Mouse (Mus musculus) midbrain, embryonic 15.5 days (tissue): ENCODE data around the gene Plcb2. TPM values are rescaled to one million over a fixed set of nuclear protein-coding genes. Genes with fewer than 3 reads are reported as not detected.
A peak's percentile ranks its signal among the peaks of the same experiment; 100 is the strongest.

Experiments used
- ATAC-seq: fragments of 200-750 bp; cut with Nextera tagmentation; replicated peaks from 2 replicates; pipeline ENCODE4 v1.8.0; 2017; ENCODE audit warnings: moderate TSS enrichment
- H3K27ac ChIP-seq: fragments of 300-500 bp; sonication (generic); 2 replicates; pipeline ENCODE4 v1.5.1; 2015; ENCODE audit warnings: mild to moderate bottlenecking, inconsistent platforms
- H3K27me3 ChIP-seq: fragments of 300-500 bp; sonication (generic); replicated peaks from 2 replicates; pipeline ENCODE4 v1.6.1; 2015; ENCODE audit warnings: inconsistent platforms
- H3K36me3 ChIP-seq: fragments of 300-500 bp; sonication (generic); replicated peaks from 2 replicates; pipeline ENCODE4 v1.6.1; 2015; ENCODE audit warnings: inconsistent platforms
- H3K4me1 ChIP-seq: fragments of 300-500 bp; sonication (generic); 2 replicates; pipeline ENCODE4 v1.6.1; 2015; ENCODE audit warnings: inconsistent platforms
- H3K4me2 ChIP-seq: fragments of 300-500 bp; sonication (generic); 2 replicates; pipeline ENCODE4 v1.6.1; 2015; ENCODE audit warnings: inconsistent platforms, mild to moderate bottlenecking, moderate library complexity
- H3K4me3 ChIP-seq: fragments of 300-500 bp; sonication (generic); 2 replicates; pipeline ENCODE4 v1.5.1; 2015; ENCODE audit warnings: mild to moderate bottlenecking, inconsistent platforms
- H3K9ac ChIP-seq: fragments of 300-500 bp; sonication (generic); 2 replicates; pipeline ENCODE4 v1.6.1; 2015; ENCODE audit warnings: mild to moderate bottlenecking, inconsistent platforms
- H3K9me3 ChIP-seq: fragments of 300-500 bp; sonication (generic); 2 replicates; pipeline ENCODE4 v1.6.1; 2016; ENCODE audit warnings: inconsistent platforms
- WGBS: fragments of 180-500 bp; shearing (Covaris S2); methylation state at CpG from one replicate; pipeline ENCODE4 v1.1.7; 2015; ENCODE audit warnings: mixed read lengths; 5-methylcytosine and 5-hydroxymethylcytosine counted together
- polyA plus RNA-seq: library from polyadenylated mRNA; unstranded; fragments of >200 nt; fragmentation: Nextera tagmentation; extraction: Ambion mirVana; gene quantifications from 2 replicates; pipeline ENCODE4 v1.2.1, GENCODE M21; 2015

Plcb2 gene
- polyA plus RNA-seq, 1 experiment from 2014 or later, result 0.71 TPM

DNA sequence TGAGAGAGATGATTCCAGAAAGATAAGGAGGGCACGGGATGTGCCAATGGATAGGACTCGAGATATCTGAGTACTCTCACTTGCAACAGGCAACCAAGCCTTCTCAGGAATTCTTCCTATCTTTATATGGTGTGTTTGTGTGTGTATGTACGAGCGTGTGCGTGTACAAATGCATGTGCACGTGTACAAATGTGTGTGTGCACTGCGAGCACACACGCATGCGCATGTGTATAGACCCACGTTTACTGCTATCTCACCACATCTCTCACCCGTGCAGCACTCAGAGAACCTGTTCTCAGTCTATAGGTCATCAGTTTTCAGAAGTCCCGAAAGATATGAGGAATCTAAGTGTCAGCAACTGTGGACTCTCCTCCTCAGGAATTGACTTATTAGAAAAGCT is 68.7 kb downstream of the Plcb2 start:
- ATAC-seq, result no peak
- H3K27me3 ChIP-seq, result no peaks in the 10 kb centered on the region
- peak overlapping the region; percentile 62 for H3K4me2 ChIP-seq
- peaks cover 38% of the 10 kb centered on the region for H3K4me1 ChIP-seq
- peak overlapping the region; percentile 33 for H3K4me3 ChIP-seq
- no peaks in the 10 kb centered on the region for H3K9me3 ChIP-seq
- H3K36me3 ChIP-seq, result no peaks in the 10 kb centered on the region
- WGBS, result 86% methylated on average over 12 of the region's 12 CpGs
- peak overlapping the region; percentile 49 for H3K9ac ChIP-seq
- peak overlapping the region; percentile 82 for H3K27ac ChIP-seq

- H3K4me1 ChIP-seq, result peaks cover 33% of the 10 kb centered on the region
- H3K4me3 ChIP-seq, result no peak overlapping the region
- no peaks in the 10 kb centered on the region for H3K36me3 ChIP-seq
- H3K9me3 ChIP-seq, result no peaks in the 10 kb centered on the region
- H3K27ac ChIP-seq, result no peak overlapping the region
- 77% methylated on average over 1 of the region's 1 CpGs for WGBS
- no peak overlapping the region for H3K4me2 ChIP-seq
- no peak for ATAC-seq
- no peaks in the 10 kb centered on the region for H3K27me3 ChIP-seq
- H3K9ac ChIP-seq, result no peak overlapping the region
Observed at GRCm38 (mm10) chr2:118659077-118659476, 69.2 kb downstream of the Plcb2 start.

GRCm38 (mm10) chr2:118658457-118658856 is 69.8 kb downstream of the Plcb2 start:
- Histone ChIP-seq H3K9me3 (no peaks in the 10 kb centered on the region), H3K27ac (no peak overlapping the region), H3K9ac (no peak overlapping the region), H3K4me3 (no peak overlapping the region), H3K4me2 (no peak overlapping the region), H3K4me1 (peaks cover 28% of the 10 kb centered on the region), H3K36me3 (no peaks in the 10 kb centered on the region), H3K27me3 (no peaks in the 10 kb centered on the region)
- 44% methylated on average over 4 of the region's 4 CpGs for WGBS
- ATAC-seq, result no peak

Other genes with a start within 250 kb of the Plcb2 start
- 303 and 315 TPM in 2 replicates for gene Srp14, start 248.7 kb downstream of the Plcb2 start, polyA plus RNA-seq
- 3.3 and 4.3 TPM in 2 replicates for gene Bmf, start 178.8 kb downstream of the Plcb2 start, polyA plus RNA-seq
- 10.7 and 15.0 TPM in 2 replicates for gene Bub1b, start 130.2 kb downstream of the Plcb2 start, polyA plus RNA-seq
- gene Pak6, start 65.1 kb downstream of the Plcb2 start, polyA plus RNA-seq, result 67.8 and 69.1 TPM in 2 replicates
- gene Ankrd63, start 24.5 kb downstream of the Plcb2 start, polyA plus RNA-seq, result not detected in 2 replicates
- gene Inafm2, start 17.3 kb upstream of the Plcb2 start, polyA plus RNA-seq, result 20.5 and 21.6 TPM in 2 replicates
- gene Ccdc9b, start 34.2 kb upstream of the Plcb2 start, polyA plus RNA-seq, result 1.3 and 2.1 TPM in 2 replicates
- not detected in 2 replicates for gene Phgr1, start 44.3 kb upstream of the Plcb2 start, polyA plus RNA-seq
- gene Disp2, start 51.3 kb upstream of the Plcb2 start, polyA plus RNA-seq, result 65.5 and 75.2 TPM in 2 replicates
- 17.7 and 20.9 TPM in 2 replicates for gene Knstrn, start 85.6 kb upstream of the Plcb2 start, polyA plus RNA-seq
- 43.0 and 50.4 TPM in 2 replicates for gene Ivd, start 133.5 kb upstream of the Plcb2 start, polyA plus RNA-seq
- gene Bahd1, start 171.9 kb upstream of the Plcb2 start, polyA plus RNA-seq, result 8.4 and 8.8 TPM in 2 replicates
- gene Chst14, start 198.1 kb upstream of the Plcb2 start, polyA plus RNA-seq, result 4.7 and 6.0 TPM in 2 replicates